Mouse (Mus musculus) c-Kit-positive CD71-positive TER-119-negative erythroid progenitor cells, embryonic 14.5 days (primary cell): ENCODE measurements at regions not wholly inside any gene's neighbourhood (a gene's known extent, or its start where the extent isn't known, plus 50 kb on each side); places are given as distances from the start of the nearest gene placed in this dataset.

ENCODE experiments used
- DNase-seq: peaks from one replicate; pipeline ENCODE4 v3.0.0-alpha.2; 2013; ENCODE audit warnings: low read depth

- no peak for DNase-seq
These were observed 178.0 kb upstream of the Lpp start for GRCm38 (mm10) chr16:24215353-24215752.

GRCm38 (mm10) chr16:24213577-24213976, 179.7 kb upstream of the Lpp start:
- no peak for DNase-seq

GRCm38 (mm10) chr16:24212702-24213101, 180.6 kb upstream of the Lpp start:
- no peak for DNase-seq

- no peak for DNase-seq
These were observed 181.7 kb upstream of the Lpp start for GRCm38 (mm10) chr16:24211588-24211987.

- DNase-seq: no peak
These were observed 184.4 kb upstream of the Lpp start for GRCm38 (mm10) chr16:24208876-24209275.

GRCm38 (mm10) chr16:24208118-24208517, 185.2 kb upstream of the Lpp start:
- DNase-seq: no peak

GRCm38 (mm10) chr16:24207056-24207455, 186.3 kb upstream of the Lpp start:
- DNase-seq: no peak

GRCm38 (mm10) chr16:24206461-24206861, 186.8 kb upstream of the Lpp start:
- no peak for DNase-seq

- no peak for DNase-seq
These were observed 187.7 kb upstream of the Lpp start for GRCm38 (mm10) chr16:24205594-24205993.

GRCm38 (mm10) chr16:24204064-24204730, 189.1 kb upstream of the Lpp start:
- DNase-seq: no peak

GRCm38 (mm10) chr16:24202653-24203052, 190.7 kb upstream of the Lpp start:
- no peak for DNase-seq

- DNase-seq: no peak
These were observed 191.9 kb upstream of the Lpp start for GRCm38 (mm10) chr16:24201455-24201854.

GRCm38 (mm10) chr16:24200200-24200599, 193.1 kb upstream of the Lpp start:
- no peak for DNase-seq

GRCm38 (mm10) chr16:24199408-24200167, 193.7 kb upstream of the Lpp start:
- DNase-seq: no peak

GRCm38 (mm10) chr16:24198291-24198690, 195.0 kb upstream of the Lpp start:
- DNase-seq: no peak

GRCm38 (mm10) chr16:24197618-24198017, 195.7 kb upstream of the Lpp start:
- DNase-seq: no peak

GRCm38 (mm10) chr16:24193945-24194344, 199.4 kb upstream of the Lpp start:
- no peak for DNase-seq

- no peak for DNase-seq
These were observed 199.9 kb upstream of the Lpp start for GRCm38 (mm10) chr16:24193251-24193873.

GRCm38 (mm10) chr16:24192013-24192412, 201.3 kb upstream of the Lpp start:
- no peak for DNase-seq

GRCm38 (mm10) chr16:24187131-24187530, 198.5 kb upstream of the Bcl6 start:
- DNase-seq: no peak

- DNase-seq: no peak
These were observed 197.3 kb upstream of the Bcl6 start for GRCm38 (mm10) chr16:24185989-24186388.

GRCm38 (mm10) chr16:24184846-24185245, 196.2 kb upstream of the Bcl6 start:
- no peak for DNase-seq

- DNase-seq: no peak
These were observed 194.6 kb upstream of the Bcl6 start for GRCm38 (mm10) chr16:24183216-24183615.
